Mouse (Mus musculus) small intestine, adult 2 months (tissue): ENCODE measurements around the gene Prdm16.

ENCODE experiments used
- CTCF ChIP-seq: fragments of 200-500 bp; IDR thresholded peaks from 2 replicates; pipeline ENCODE4 v1.5.1; 2012; ENCODE audit warnings: low read depth, mild to moderate bottlenecking, control low read depth, inconsistent platforms, low read length, moderate library complexity, mixed read lengths; ENCODE audit not compliant: insufficient replicate concordance, insufficient read length; ENCODE audit errors: extremely low read depth
- POLR2A ChIP-seq: fragments of 200-500 bp; IDR thresholded peaks from 2 replicates; pipeline ENCODE4 v1.6.1; 2012; ENCODE audit warnings: low read depth, mild to moderate bottlenecking, control low read depth, inconsistent platforms, low read length, moderate library complexity

GRCm38 (mm10) chr4:154586334-154586733, 50.3 kb downstream of the Prdm16 start:
- no peak for TF ChIP-seq CTCF
- no peak for TF ChIP-seq POLR2A
